Mouse (Mus musculus) left cerebral cortex, adult 8-10 months (tissue): Measurements from ENCODE around the gene Ank. TPM values are rescaled to one million over a fixed set of nuclear protein-coding genes. Genes with fewer than 3 reads are reported as not detected.
"Not testable (repeated sequence)": the region's sequence is repeated elsewhere in the genome, so short reads cannot be mapped to it uniquely, and the experiment has no call there.

ENCODE experiments used
- DNase-seq, 2 experiments: peaks; one replicate each; pipeline ENCODE4 v3.0.0; 2022; ENCODE audit warnings: low spot score in 2 of 2
- total RNA-seq, 4 experiments: library from RNA; stranded (reverse); gene quantifications; 2 replicates each; pipeline ENCODE4 v1.2.4; 2022

The Ank gene
- 100 to 1,000 TPM; 195 to 201 (median 197) TPM for total RNA-seq

- peak; percentile 63 to 74 for DNase-seq
Measured at GRCm38 (mm10) chr15:27466131-27467080, at the start of gene Ank. Gene Ank, plus strand, starts transcription at chr15:27466677.

DNA sequence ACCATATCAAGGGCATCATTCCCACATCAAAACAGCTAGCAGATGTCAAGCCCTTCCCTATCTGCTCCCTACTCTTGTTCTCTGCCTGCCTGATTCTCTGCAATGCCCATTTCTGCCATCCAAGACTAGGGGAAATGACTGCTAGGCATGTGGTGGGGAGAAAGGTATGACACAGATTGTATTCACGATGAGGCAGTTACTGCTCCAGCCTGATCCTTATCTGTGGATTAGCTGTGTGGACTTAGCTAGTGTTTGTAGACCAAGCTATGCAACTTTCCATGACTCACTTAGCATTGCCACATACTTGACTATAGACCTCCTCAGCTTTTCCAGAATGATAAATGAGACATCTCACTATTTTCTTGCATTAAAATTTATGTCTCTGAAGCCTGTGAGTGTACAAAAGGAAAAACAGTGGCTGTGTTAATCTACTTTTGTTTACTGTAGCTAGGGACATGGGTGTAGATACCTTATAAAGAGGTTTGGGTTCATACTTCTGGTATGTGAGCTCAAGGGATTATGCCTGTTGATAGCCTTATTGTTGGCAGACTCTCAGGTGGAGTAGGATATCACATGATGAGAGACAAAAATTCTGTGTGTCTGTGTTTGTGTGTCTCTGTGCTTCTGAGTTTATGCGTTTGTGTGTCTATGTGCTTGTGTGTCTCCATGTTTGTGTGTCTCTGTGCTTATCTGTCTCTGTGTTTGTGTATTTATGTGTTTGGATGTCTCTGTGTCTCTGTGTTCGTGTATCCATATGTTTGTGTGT is 47.7 kb upstream of the Ank start:
- DNase-seq = no peak

DNA sequence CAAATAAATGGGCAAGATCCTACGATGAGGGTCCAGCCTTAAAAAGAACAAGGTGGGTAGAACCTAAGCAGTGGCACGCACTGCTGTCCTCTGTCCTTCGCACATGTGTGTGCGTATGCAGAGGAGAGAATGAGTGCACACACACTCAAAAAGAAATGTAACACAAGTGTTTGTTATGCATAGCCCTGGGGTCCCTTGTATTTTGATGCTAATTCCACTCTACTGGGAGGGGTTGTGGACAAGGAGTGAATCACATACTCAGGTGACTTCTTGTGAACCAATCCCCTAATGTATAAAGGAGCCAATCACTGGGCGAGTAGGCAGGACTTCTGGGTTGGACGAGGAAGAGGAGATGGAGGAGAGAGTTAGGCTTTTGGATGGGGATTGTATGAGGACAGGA is 44.9 kb upstream of the Ank start:
- no peak for DNase-seq

DNA sequence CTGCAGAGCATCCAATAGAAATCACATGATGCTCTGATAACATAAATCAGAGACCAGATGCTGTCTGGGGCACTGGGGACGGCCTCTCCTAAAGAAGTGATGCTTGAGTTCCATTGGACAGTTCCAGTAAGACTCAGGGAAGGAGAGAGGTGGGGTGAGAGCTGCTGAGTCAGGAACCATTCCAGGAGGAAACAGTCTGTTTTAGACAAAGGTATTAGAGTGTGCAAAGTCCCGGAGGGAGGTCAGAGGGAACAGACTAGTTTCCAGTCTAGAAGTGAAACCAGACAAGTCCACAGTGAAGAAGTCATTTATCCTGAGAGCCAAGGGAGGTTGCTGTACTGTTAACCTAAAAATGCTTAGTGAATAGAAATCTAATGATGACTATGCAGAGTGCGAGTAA is 38.9 kb upstream of the Ank start:
- no peak for DNase-seq

DNA sequence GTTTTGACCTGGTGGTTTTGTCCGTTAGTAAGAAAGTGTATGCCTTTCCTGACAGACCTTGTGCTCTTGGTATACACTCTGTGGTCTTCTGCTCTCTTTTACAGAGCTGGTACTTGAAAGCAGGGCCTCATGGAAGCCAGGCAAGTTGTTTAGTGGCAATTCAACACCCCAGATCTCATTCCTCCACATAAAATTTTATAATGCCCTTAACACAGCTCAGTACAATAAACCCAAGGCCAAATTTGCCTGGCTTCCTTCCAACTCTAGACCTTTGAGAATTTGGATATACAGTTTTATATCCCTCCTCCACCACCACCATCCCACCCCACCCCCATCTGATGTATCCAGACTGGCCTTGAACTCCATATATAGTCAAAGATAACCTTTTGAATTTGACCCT is 36.2 kb upstream of the Ank start:
- DNase-seq = no peak

GRCm38 (mm10) chr15:27432851-27433615 is 33.4 kb upstream of the Ank start:
- DNase-seq = no peak

GRCm38 (mm10) chr15:27435409-27435808 is 31.1 kb upstream of the Ank start:
- no peak for DNase-seq

DNA sequence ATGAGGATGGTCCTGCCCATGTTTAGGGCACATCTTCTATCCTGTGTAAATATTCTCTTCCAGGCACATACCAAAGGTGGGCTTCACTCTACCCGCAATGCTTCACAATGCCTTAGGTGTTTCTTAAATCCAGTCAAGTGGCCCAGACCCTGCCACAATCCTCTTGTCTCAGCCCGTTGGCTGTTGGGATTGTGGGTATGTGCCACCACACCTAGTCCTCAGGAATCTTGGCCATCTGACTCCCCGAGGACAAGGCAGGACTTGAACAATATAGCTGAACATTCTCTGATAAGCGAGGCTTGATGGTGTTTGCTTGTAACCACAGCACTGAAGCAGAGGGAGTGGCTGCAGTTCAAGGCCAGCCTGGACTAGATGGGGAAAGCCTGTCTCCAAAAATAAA is 30.3 kb upstream of the Ank start:
- no peak for DNase-seq

DNA sequence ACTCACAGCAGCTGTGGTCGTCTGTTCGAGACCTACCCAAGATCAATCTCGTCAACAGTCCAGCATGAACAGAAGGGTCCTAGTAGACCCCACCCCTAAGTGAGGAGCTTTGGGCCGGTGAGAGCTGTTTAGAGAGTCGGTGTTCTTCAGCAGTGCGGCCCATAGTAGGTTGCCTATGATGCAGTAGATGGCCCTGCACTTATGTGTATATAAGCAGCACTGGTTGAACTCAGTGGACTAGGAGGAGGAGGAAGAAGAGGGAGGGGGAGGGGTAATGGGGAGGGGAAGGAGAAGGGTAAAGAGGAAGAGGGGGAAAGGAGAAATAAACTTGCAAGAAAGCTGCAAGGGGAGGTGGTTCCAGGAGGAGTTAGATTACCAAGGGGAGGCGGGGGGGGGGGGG is 25.4 kb upstream of the Ank start:
- no peak for DNase-seq

DNA sequence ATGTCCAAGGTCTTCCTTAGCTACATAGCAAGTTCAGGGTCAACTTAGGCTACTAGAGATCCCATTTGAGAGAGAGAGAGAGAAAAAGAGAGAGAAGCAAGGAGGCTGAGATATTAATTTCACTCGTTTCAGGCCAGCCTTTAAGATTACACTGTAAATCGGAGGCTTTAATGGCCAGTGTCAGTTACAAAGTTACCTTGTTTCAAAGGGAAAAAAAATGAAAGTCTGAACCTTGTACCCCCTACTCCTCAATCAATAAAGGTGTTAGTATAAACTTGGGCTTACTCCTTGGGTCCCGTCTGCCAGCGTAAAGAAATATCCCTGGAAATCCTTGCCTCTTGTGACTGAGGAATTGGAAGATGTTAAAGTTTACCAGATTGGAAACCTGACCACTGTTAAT is 24.9 kb upstream of the Ank start:
- DNase-seq = no peak

- no peak for DNase-seq
Measured at GRCm38 (mm10) chr15:27441951-27442350, 24.5 kb upstream of the Ank start.

DNA sequence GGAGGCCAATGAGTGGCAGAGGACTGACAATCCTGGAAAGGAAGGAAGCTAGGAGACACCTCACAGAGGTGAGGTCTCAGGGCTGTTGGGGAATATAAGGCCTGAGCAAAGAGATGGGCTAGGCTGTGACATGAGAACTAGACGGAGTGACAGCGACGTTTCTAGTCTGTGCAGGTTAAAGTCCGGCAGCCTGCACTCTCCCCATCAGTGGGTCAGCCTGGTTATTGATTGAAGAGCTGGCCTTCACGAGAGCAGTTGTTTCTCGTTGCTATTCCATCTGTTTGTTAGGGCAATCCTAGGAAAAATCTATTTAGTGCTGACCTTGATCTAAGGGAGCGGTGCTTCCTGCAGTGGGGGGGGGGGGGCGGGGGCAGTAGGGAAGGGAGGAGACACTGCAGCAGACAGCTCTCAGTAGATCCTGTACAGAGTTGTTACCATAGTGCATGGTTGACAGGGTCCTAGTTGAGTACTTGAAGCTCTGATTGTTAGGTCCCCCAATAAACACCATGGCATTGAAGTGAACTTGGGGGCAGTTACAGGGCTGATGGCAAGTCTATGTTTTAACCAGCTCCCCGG is 21.6 kb upstream of the Ank start:
- DNase-seq = no peak

DNA sequence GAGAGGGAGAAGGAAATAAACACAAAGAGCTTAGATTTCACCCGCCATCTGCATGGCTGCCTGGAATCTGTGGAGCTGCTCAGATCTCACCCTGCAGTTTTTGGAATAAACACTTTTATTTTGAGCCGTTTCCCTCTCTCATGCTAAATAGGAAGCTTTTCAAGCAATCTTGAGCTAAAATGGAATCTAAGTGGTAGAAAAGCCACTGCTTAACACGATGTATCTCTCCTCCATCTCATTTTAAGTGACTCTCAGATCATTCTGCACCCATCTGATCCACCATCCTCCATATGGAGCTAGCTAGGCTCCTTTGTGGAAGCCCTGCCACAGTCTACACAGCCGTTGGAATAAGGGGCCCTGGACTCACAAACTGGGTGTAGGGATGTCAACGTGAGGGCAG is 15.8 kb upstream of the Ank start:
- DNase-seq = no peak

DNA sequence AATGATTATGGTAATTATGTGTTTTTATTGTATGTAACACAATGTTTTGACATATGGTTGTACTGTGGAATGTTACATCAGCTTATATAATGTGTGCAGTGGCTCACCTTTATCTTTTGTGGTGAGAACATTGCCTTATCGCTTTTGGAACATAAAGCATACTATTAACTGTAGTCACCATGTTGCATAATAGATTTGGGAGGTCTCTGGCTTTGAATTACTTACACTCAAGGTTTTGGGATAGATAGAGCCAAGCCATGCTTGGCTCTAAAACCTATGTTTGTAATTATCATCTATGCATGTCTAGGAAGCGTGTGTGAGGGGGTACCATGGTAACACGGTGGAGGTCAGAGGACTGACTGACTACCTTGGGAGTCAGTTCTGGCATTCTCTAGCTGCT is 14.7 kb upstream of the Ank start:
- DNase-seq = no peak

- DNase-seq = no peak
Measured at GRCm38 (mm10) chr15:27452496-27452895, 14.0 kb upstream of the Ank start.

GRCm38 (mm10) chr15:27457001-27457400 is 9.5 kb upstream of the Ank start:
- DNase-seq = no peak

- DNase-seq = not testable (repeated sequence)
Measured at GRCm38 (mm10) chr15:27459781-27460180, 6.7 kb upstream of the Ank start.

DNA sequence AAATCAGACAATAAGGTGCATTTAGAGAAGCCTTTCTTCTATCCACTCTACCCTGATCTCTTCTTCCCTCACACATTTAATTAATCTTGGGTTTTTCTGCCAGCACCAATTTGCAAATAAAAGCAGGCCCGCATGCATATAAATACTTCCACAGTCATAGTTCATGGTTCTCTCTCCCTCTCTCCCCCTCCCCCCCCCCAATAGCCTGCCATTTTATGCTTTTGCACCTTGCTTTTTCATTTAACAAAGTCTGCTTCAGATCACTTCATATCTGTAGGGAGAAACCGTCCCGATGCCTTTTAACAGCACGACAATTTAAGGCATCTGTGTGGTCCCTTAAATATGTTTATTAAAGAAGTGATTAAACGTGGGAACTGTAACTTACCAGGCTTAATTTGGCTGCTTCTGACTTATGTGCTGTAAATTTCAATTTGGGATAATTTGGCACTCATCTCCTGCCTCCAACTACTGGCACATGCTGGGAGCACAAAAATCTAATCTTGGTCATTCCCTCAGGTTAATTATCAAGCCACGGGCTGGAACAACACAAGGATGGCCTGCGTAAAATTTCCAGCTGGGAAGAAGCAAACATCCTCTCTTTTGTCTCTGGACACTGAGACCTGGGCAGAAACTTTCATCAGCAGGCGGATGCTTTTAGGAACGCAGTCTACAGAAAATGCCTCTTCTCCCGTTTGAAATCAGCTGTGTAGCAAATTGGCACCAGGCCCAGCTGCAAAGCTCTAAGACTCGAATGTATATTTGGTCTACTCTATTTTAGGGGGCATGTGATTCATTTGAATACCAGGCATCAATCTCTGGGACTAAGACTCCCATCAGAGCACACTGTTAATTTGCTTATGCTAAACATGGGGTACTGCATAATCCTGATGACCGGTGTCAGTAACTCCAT is 4.9 kb upstream of the Ank start:
- peak in 1 of 2 experiments; percentile 39 for DNase-seq

DNA sequence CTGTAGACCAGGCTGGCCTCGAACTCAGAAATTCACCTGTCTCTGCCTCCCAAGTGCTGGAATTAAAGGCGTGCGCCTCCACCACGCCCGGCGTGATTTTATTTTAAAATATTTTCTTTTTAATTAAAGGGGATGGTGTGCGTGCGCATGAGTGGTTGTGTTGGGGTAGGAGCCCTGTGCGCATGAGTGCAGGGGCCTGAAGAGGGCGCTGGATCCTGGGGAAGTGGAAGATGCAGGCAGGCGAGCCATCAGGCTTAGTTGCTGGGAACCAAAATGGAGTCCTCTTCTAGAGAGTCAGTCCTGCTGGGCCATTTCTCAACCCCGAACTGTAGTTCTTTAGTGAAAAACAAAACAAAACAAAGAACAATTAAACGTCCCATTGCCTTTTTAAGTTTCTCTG is 2.6 kb upstream of the Ank start:
- no peak for DNase-seq

DNA sequence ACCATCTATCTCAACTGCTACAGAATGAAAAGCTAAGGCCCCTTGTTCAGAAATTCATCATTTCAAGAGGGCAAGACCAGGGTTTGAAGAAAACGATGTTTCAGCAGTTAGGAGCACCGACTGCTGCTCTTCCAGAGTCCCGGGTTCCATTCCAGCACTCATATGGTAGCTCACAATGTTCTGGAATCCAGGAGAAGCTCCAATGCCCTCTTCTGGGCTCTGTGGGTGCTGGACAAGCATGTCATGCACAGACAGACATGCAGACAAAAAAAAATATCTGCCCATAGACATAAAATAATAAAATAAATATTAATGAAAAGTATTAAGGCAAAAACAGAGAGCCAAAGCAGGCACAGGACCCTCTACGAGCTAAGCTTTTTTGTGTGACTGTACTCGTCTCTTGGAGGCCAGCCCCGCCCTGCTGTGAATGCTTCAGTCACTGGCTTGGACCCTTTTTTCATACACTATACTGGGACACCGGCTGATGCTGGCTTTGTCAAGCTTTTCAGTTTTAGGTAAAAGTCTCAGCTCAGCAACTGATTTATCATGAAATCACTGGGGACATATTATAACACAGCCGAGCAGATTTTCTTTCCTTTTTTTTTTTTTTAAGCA is 979 bp upstream of the Ank start:
- no peak for DNase-seq
